Mouse (Mus musculus): ENCODE measurements around the gene Sfxn5.

GRCm38 (mm10) chr6:85189911-85190591 lies 143.2 kb downstream of the Sfxn5 start:
- TF ChIP-seq CTCF (IDR thresholded peaks at IDR 0.05; ENCODE audit: low read depth) (no peak), EP300 (IDR thresholded peaks at IDR 0.05; ENCODE audit: low read depth) (no peak)

All from heart, postnatal 0 days (tissue).